Mouse (Mus musculus): Measurements from ENCODE around the gene Mfap5.

- TF ChIP-seq CTCF (IDR thresholded peaks at IDR 0.05) (peak; percentile 85), POLR2A (IDR thresholded peaks at IDR 0.05; ENCODE audit: insufficient read depth, low read depth, low read length) (no peak)
Observed at GRCm38 (mm10) chr6:122519384-122519783, 13.7 kb downstream of the Mfap5 start.

Measured in heart, adult 2 months (tissue).